Mouse (Mus musculus): ENCODE results near the gene Rbm8a2.
"Not testable (repeated sequence)": the region's sequence is repeated elsewhere in the genome, so short reads cannot be mapped to it uniquely, and the experiment has no call there.

DNA sequence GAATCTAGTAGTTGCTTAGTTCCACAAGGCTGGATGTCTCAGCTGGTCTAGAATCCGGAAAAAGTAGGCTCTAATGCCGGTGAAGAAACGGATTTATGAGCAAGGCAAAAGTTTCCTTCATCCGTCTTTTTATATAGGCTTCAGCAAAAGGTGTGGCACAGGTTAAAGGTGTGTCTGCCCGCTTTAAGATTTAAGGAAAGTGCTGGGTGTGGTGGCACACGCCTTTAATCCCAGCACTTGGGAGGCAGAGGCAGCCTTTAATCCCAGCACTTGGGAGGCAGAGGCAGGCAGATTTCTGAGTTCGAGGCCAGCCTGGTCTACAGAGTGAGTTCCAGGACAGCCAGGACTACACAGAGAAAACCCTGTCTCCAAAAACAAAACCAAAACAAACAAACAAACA lies at the start of gene Rbm8a2:
- TF ChIP-seq GATA1 (IDR thresholded peaks at IDR 0.05; ENCODE audit: borderline replicate concordance, low read length); FLI1 (IDR thresholded peaks at IDR 0.05; ENCODE audit: low read length): not testable (repeated sequence)
